Mouse (Mus musculus): ENCODE measurements around the gene Zbtb3. TPM values are rescaled to one million over a fixed set of nuclear protein-coding genes. Genes with fewer than 3 reads are reported as not detected.

Zbtb3 gene
- 0.99 and 1.2 TPM in 2 replicates for polyA plus RNA-seq (2012; rRNA removed; ENCODE audit: low replicate concordance)

DNA sequence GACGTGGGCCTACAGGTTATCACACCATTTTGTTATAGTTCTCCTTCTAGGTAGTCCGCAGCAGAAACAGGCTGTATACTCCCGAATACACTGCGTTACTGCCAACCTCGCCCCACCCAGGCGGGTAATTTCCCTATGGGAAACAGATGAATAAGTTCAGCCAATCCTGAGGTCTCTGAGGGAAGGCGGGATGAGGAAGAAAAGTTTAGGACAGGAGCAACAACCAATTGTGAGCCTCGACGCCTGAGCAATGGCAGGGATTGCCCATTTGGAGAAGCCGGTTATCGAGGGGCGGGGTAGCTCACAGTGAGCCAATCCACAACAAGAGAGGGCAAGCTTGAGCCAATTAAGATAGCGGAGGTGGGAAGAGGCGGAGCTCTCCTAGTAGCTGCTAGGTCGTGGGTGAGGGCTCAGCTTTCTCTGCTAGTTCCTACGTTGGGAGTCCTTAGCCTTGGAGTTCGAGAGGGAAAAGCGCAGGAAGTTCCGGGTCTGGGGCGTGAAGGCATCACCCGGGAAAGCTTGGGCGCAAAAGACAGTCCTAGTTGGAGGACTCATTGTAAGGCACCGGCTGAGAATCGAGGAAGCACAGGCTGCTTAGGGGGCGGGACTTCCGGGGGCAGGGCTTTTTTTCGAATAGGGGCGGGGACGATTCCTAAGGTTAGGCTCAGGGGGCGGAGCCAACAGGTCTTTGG is at the start of gene Zbtb3:
Zbtb3 (plus strand) TSS at position 426 of the 692 bp plus-strand sequence.

DNA sequence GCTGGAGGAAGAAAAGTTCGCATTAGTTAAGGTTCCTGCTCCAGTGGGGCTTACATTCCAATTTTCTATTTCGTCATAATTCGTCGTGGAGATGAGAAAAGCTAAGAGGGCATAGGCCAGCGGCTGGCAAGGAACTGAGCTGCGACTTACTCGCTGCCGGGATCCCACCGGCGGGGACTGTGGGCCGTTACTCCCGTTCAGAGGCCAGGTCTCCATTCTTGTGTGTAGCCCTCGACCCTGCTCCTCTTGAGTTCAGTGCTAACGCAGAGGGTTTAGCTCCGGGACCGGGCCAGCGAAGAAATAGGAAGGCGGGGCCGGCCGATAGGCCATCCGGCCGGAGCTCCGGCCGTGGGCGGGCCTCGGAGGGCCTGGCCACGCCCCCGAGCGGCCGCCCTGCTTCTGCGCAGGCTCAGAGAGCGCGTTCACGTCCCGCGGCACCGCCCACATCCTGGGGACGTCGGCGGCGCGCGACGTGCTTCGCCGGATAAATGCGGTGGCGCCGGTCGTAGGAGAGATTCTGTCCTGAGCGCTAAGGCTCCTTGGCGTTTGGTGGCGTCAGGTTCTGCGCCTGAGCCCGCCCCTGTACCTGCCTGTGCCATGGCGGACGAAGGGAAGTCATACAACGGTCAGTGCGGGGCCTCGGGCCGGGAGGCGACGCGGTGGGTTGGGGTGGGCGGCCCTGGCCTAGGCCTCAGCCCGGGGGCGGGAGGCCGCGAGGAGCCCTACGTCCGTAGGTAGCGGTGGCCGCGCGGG is 45.5 kb upstream of the Zbtb3 start, which contains the start of gene Nxf1:
Nxf1 (plus strand) TSS at position 439 of the 753 bp plus-strand sequence.

DNA sequence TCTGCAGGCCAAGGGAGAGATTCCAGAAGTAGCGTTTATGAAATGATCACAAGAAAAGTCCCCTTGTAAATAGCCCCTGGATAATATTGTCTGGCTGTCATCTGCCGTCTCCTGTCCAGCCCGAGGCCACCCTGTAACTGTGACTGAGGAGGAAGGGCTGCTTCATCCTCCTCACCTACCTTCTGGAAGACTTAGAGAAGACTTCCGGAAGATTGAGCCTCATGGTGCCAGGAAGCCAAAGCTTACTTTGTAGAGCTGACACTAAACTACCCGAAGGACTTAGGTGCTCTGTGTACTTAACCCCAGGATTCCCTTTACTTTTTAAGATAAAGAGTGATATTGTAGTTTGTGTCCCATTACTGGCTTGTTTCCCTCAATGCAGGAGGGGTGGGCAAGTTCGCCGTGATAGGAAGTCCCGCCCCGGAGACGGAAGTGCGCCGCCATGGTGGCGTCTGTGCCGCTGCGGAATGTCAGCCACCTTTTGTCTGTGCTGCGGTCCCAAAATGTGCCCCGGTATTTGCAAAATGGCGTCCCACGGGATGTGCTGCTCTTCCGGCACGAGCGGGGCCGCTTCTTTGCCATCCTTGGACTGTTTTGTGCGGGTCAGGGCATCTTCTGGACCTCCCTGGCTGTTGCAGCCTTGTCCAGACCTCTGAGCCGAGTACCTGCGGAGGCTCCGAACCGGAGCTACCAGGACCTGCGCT is 31.6 kb upstream of the Zbtb3 start, which contains the start of gene Tmem223:
Tmem223 (plus strand) TSS at position 430 of the 704 bp plus-strand sequence.

DNA sequence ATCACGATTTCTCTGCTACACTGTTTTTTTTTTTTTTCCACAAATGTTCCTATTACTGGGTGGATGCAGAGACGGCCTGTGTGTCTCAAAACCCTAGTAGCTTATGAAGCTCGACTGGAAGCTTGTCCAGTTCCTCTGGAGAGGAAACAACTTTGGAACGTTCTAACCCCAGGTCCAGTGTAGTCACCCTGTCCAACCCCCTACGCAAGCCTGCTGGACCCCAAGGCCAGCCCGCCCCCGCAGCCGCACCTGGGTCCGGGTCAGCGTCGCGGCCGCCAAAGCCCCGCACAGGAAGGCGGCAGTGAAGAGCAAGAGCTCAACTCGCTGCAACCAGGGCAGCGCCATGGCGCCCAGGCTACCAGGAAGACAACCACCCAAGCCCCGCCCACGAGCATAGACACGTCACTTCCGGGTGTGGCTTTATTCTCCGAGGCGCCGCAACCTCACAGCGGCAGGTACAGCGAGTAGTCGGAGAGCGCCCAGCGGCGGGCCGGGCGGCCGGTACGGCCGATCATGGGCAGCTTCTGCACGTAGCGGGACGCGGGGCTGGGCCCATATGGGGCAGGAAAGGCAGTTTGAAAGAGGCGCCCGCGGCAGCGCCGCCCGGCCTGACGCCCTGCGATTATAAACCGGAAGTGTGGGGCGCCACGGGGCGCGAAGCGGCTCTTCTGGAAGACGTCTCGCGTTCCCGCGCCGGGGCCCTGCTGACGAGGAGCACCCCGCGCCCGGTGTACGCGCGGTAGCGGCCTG is 28.1 kb upstream of the Zbtb3 start, which contains the start of gene Tmem179b:
Tmem179b (minus strand) TSS at position 382 of the 750 bp plus-strand sequence.

DNA sequence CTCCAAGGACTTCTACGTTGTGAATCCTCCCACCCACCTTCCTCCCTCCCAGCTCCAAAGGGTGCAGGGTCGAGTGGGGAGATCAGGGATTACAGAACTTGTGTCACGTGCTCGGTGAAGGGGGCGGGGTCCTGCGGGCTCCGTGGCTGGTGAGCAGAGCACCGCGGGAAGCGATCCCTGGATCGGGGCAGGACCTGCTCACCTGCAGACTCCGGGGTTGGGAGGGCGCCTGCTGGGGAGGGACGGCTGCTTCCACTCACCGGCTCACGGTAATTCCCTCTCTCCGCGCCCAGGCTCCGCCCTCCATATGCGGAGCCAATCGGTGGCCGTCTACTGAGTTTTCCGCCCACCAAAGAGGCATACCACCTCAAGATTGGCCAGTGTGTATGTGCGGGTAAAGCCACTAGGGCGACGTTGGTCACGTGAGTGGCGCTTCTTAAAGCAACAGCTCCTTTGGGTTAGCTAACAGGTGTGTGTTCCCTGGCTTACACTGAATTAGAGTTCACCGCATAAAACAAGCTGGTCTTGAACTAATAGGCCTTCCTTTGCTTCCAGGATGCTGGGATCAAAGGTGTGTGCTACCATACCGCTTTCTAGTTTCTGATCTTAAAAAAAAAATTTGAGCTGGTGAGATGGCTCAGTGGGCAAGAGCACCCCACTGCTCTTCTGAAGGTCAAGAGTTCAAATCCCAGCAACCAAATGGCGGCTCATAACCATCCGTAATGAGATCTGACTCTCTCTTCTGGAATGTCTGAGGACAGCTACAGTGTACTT is 16.2 kb upstream of the Zbtb3 start, which contains the start of gene Taf6l:
Taf6l (minus strand) TSS at position 410 of the 774 bp plus-strand sequence.

DNA sequence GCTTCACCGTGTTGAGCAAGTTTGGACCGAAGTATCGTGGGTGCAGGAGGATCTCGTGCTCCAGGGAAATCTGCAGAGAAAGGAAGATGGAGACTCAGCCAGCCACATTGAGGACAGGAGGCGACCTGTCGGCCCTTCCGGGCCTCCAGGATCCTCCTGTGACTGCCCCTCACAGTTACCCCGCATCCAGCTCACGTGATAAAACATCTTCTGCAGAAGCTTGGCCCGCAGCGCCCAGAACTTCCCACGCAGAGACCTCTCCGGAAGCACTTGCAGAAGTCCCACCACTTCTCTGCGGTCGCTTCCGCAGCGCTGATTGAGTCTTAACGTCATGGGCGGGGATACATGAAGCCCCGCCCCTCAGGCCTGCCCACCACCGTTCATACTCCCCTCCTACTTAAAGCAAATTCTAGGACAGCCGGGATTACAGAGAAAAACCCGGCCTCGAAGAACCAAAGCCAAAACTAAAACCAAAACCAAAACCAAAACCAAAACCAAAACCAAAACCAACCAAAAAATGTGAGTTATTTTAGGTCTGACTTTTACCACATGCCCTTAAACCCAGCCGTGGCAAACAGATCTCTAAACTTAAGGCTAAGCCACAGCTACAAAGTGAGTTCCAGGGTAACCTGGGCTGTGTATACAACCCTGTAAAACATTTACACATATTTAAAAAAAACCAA is 4.0 kb upstream of the Zbtb3 start, which contains the start of gene Polr2g:
Polr2g (minus strand) TSS at position 314 of the 683 bp plus-strand sequence.

DNA sequence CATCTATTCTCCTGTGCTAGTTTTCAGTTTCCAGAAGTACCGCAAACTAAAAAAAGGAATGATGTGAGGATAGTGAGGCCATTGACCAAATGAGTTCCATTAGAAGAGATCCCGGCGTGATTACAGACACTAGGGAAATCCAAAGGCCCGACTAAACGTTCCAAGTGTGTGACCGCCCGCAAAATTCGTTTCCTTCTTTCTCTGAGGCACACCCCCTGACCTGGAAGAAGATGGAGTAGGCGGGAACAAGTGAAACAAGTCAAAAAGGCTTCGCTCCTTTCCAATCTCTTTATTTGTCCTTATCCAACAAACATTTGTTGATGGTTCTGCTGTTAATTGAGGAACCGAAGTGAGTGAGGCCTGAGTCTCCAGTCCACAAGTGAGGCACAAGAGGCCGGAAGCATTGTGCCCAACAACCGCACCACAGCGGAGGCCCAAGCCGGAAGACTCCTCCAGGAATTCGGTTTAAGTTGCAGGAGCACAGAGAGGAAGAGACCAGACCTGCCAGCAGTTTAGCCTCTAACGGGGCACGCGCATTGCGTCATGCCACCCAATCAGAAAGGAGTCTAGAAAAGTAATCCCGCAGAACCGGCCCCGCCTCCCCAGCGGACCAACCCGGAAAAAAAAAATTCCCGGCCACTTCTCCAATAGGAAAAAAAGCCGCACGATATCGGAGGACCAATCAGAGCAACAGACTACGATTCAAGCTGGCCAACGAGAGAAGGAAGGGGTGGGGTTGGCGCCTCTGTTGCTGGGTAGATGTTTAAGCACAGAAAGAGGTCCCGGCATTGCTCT is 16.6 kb downstream of the Zbtb3 start, which contains the start of gene Ttc9c:
Ttc9c (minus strand) TSS at position 533 of the 795 bp plus-strand sequence.

DNA sequence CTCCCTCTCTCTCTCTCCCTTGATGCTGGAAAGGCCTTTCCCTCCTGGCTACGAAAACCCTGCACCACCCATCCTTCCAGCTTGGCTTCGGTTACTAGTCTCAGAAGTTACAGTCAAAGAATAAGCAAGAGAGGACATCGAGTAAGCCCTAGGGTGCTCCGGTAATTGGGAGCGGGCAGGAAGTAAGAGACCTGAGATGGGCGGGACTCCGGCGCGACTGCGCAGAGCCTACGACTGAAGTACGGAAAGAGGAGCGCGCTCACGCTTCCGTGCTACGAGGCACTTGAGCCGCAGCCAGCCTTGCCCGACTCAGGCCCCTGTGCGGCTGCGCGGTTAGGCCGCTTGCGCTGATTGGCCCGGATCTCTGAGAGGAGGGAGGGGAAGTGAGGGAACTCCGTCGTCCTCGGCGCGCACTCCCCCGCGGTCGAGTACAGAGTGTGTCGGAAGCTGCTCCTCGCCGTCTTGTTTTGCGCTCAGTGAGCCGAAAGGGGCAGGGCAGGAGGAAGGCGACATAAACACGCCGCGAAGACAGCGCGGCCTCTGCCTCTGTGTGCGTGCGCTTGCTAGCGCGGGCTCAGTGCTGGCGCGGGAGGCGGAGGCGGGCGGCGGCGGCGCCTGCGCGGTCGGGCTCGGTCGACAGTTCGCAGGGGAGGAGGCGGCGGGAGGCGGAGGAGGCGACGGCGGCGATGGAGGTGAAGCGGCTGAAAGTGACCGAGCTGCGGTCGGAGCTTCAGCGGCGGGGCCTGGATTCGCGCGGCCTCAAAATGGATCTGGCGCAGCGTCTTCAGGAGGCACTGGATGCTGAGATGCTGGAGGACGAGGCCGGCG is 17.5 kb downstream of the Zbtb3 start, which contains the start of gene Hnrnpul2:
Hnrnpul2 (plus strand) TSS at position 415 of the 828 bp plus-strand sequence.

DNA sequence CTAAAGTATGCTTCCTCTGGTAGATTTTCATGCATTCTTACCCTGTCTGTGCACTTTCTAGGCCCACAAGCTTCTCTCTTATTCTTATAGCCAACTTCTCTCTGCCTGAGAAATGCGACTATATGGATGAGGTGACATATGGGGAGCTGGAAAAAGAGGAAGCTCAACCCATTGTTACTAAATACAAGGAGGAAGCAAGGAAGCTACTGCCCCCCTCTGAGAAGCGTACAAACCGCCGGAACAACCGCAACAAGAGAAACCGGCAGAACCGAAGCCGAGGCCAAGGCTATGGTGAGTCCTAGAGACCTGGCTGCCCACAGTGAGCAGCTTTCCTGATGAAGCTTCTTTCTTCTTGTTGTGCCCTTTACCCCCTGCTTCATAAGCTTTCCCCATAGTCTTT is 27.3 kb downstream of the Zbtb3 start, which contains the start of gene AC129217.1:
AC129217.1 (plus strand) TSS at position 114 of the 400 bp plus-strand sequence.

DNA sequence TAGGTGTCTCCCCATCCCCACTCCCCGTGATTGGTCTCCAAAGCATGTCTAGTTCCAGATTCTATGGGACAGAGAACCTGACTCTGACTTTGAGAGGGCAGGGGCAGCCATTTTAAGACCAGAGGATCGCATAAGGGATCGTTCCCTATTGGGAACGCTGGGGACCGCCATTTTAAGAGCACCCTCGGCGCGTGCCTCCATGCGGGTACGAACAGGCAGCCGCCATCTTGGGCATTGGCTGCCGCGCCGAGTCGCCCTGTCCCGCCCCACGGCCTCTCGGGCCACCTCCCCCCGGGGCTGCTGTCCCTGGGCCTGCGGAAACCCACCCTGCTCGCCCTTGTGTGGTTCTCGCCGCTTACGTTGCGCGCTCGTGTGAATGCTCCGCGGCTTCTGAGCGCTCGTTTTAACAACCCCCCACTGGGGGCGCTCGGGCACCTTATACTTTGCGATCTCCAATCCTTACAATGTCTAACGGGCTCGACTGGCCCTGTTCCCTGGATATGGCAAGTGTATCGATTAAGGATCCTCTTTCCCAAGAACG is 35.0 kb downstream of the Zbtb3 start, which contains the start of gene Bscl2:
Bscl2 (plus strand) TSS at position 217 of the 541 bp plus-strand sequence.

DNA sequence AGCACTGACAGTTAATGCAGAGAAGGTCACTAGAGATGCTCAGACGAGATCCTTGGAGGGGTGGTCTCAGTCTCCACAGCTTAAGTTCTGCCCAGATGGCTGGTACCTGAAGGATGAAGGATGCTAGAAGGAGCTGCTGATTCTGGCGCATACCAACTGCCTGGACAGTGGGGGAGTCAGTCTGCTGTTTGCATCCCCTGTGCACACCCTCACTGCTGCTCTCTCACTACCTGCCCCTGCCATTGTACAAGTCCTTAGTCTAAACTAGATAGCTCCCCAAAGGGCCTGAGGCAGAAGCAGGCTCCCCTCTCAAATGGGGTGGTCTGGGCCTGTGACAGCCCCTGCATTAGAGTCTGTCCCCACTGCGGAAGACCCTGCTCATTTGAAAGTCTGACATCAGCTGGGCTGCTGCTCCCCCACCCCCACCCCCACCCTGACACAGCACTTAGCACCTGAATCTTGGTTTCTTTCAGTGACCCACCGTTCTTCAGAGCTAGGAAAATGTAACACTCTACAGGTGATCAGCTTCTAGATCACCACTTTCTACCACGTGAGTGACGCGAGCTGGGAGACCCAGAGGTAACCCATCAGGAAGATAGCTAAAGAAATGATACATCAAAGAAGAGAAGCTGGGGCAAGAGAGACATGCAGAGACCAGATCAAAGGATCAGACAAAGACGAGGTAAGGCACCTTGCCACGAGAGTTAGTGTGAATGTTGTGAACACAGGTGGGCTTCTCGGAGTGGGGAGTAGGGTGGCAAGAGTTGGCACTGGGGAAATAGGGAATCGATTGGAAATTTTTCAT is 37.0 kb downstream of the Zbtb3 start, which contains the start of gene Gng3:
Gng3 (minus strand) TSS at position 92 of the 805 bp plus-strand sequence.

DNA sequence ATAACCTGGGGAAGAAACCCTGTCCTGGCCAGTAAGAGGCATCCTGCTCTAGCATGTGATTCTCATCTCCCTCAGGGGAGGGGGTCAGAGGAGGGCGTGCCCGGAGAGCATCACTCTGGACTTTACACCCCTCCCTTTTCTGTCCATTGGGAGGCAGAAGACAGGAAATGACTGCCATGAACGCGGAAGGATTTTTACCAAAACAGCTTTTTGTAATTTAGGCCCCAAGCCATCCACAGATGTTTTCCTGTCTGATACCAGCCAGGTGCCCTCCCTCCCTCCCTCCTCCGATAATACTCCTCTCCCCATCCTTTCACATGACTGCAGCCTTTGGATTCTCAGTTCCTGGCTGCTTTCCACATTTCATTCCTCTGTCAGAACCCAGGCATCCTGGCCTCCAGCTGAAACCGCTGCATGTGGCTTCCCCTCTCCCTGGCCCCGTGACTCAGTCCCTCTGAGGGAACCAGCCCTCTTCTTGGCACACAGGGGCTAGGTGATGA is 48.1 kb downstream of the Zbtb3 start, which contains the start of gene Lrrn4cl:
Lrrn4cl (plus strand) TSS at position 367 of the 500 bp plus-strand sequence.

All from duodenum, adult 2 months (tissue).